Mouse (Mus musculus): ENCODE measurements around the gene Trip10.
"Not testable (repeated sequence)": the region's sequence is repeated elsewhere in the genome, so short reads cannot be mapped to it uniquely, and the experiment has no call there.

Trip10 gene

GRCm38 (mm10) chr17:57264972-57265945 is 16.0 kb downstream of the Trip10 start:
- DNase-seq: peak; percentile 65

DNA sequence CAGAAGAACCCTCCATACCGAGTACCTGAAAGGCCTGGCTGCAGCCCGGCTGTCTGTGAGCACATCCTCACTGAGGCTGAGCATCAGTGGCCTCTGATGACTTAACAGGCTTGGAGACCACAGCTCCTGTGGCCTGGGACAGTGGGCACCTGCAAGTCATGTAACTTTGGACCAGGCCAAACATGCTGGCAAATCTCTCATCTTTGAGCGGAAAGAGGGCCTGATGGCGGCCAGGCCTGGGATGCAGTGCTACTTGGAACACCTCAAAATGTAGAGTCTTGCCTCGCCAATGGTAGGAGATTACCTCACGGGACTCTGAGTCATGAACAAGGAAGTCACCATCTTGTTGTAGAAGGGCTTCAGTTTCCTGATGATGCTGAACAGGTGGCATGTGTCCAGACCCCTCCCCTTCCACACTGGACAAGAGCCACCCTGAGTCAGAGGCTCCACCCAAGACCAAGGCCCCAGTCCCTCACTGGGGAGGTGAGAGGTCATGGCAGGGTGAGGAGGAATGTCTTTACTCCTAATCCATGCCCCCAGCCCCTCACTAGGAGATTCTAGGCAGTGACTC is 18.4 kb downstream of the Trip10 start:
- no peak for DNase-seq

DNA sequence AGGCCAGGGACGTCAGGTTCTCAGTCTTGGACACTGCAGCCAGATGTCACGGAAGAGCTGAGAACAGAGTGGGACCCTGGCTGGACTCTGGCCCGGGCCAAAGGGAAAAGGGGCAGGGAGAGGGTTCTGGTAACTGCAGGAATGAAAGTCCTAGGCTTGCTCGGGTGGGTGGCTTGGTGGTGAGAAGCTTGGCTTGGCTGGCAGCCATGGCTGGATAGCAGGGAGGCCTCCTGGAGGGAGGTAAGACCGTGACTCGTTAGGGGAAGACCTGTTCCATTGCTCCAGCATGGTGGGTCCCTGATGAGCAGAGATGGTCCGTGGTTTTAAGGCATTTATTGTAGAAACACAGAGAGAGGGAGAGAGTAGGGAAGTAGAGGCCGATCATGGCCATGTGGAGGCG is 22.0 kb downstream of the Trip10 start:
- DNase-seq: no peak

GRCm38 (mm10) chr17:57273846-57274245 is 24.6 kb downstream of the Trip10 start:
- DNase-seq: no peak

- DNase-seq: no peak
These were observed 25.4 kb downstream of the Trip10 start for GRCm38 (mm10) chr17:57274686-57275085.

- DNase-seq: peak; percentile 84
These were observed 26.1 kb downstream of the Trip10 start for GRCm38 (mm10) chr17:57275111-57275996.

GRCm38 (mm10) chr17:57275997-57276351 is 26.7 kb downstream of the Trip10 start:
- DNase-seq: no peak

- peak; percentile 72 for DNase-seq
These were observed 27.4 kb downstream of the Trip10 start for GRCm38 (mm10) chr17:57276634-57277121.

GRCm38 (mm10) chr17:57277598-57278261 is 28.5 kb downstream of the Trip10 start:
- DNase-seq: not testable (repeated sequence)

- DNase-seq: no peak
These were observed 29.3 kb downstream of the Trip10 start for GRCm38 (mm10) chr17:57278537-57278936.

DNA sequence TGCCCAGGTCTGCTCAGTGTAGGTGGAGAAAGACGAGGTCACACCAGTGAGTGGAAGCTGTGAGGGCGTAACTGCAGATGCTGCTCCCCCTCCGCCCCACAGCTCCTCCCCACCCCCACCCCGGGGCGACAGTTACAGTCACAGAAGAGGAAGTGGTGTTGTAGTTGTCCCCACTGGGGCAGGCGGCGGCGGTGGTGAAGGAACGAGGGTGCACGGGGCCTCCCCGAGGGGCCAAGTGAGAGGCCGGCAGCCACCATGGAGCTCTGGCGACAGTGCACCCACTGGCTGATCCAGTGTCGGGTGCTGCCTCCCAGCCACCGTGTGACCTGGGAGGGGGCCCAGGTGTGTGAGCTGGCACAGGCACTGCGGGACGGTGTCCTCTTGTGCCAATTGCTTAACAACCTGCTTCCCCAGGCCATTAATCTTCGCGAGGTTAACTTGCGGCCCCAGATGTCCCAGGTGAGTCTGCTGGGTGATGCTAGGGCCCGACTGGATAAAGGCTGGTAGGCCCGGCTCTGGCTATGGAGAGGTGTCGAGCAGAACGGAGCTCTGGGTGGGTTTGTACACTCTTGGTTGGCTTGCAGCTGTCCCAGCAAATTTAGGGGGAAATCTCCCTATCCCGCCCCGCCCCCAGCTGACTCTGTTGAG is 29.8 kb downstream of the Trip10 start, which contains the start of gene Vav1:
Vav1 (plus strand) TSS at position 158 of the 648 bp plus-strand sequence.
- DNase-seq: no peak

- no peak for DNase-seq
These were observed 30.5 kb downstream of the Trip10 start for GRCm38 (mm10) chr17:57279591-57280224.

GRCm38 (mm10) chr17:57280411-57280810 is 31.2 kb downstream of the Trip10 start:
- no peak for DNase-seq

GRCm38 (mm10) chr17:57283906-57284305 is 34.7 kb downstream of the Trip10 start:
- no peak for DNase-seq

DNA sequence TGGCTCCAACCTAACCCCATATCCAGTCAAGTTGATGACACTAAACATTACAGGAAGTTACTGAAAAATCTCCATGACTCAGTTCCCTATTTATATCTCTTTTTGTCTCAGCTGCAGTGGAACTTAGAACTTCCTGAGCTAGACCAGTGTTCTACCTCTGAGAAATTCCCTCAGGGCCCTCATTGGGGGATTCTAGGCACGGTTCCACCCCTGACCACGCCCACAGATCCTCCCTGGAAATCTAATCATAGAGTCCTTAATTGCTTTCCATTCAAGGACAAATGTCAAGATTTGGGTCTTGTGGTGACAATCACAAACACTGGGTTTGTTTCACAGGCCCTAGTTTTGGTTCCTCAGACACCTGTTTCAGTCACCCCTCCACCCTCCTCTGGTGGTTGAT is 35.8 kb downstream of the Trip10 start:
- no peak for DNase-seq

- no peak for DNase-seq
These were observed 37.6 kb downstream of the Trip10 start for GRCm38 (mm10) chr17:57286718-57287355.

DNA sequence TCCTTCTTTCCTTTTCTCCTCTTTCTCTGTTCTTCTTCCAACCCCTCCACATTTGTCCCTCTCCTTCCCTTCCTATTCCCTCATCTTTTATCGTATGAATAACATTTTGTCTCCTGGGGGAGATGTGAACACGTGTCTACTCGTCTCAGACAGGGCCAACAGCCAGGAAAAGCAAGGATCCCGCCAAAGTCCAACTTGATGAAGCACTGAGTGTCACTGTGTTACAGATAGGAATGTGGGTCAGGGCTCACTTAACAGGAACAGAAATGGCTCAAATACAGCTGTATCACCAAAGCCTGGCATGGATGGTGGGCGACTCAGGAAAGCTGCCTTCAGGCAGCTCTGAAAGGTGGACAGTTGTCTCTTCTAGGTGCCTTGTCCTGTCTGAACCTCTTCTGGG is 40.0 kb downstream of the Trip10 start:
- no peak for DNase-seq

DNA sequence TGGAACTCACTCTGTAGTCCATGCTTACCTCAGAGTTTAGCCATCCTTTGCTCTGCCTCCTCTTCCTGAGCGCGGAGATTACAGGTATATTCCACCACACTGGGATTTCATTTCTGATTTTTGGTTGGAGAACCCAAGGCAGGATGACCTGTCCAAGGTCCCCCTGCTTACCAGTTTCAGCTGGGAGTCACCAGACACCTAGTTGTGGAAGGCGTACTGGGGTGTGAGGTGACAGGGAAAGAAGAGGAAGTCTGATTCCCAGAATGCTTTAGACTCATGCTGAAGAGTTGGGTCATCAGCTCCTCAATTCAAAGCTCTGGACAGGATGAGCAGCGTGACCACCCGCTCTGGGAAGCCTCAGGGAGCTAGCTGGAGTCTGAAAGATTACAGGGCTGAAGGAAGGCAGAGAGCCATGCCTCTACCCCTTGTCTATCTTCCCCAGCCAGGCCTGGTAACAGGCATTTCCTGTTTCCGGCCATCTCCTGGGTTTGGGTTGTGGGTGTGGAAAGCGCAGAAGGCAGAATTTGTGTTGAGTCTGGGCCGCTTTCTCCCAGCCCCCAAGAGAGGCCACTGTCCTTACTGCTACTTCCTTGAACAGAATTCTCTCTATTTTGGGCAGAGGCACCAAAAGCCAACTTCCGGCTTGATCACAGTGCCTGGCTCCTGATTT is 40.9 kb downstream of the Trip10 start:
- DNase-seq: no peak

DNA sequence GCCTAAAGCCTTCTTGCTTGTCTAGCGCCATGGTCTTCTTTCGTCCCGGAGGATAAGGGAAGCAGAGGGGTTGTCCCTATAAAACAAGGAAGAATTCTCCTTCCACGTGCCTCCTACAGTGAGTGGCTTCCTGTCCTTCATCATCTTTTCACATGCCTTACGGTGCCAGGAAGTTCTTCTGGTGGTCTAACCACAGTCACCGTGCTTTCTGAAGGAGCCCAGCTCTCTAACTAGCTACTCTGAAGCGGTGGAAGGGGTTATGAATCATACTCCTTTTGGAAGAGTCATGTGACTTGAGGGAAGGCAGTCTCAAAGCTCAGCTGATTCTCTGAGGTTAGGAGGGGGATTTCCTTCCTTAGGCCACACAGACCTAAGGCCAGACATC is 41.4 kb downstream of the Trip10 start:
- no peak for DNase-seq

- DNase-seq: no peak
These were observed 43.0 kb downstream of the Trip10 start for GRCm38 (mm10) chr17:57292302-57292701.

All from cerebellum, adult 11 months (tissue).